Mouse (Mus musculus) ES-E14 (cell line): ENCODE measurements around the gene Hspb8.

Source experiments
- HCFC1 ChIP-seq: IDR thresholded peaks from 2 replicates; pipeline ENCODE4 v1.6.1; 2012; ENCODE audit warnings: low read length, inconsistent platforms, borderline replicate concordance; ENCODE audit not compliant: insufficient read depth
- MAFK ChIP-seq: IDR thresholded peaks from 2 replicates; pipeline ENCODE4 v1.6.1; 2014; ENCODE audit warnings: mild to moderate bottlenecking, low read depth, low read length, inconsistent platforms; ENCODE audit not compliant: insufficient read depth
- ZC3H11A ChIP-seq: IDR thresholded peaks from 2 replicates; pipeline ENCODE4 v1.6.1; 2012; ENCODE audit warnings: low read depth, mild to moderate bottlenecking, inconsistent platforms, low read length, borderline replicate concordance

DNA sequence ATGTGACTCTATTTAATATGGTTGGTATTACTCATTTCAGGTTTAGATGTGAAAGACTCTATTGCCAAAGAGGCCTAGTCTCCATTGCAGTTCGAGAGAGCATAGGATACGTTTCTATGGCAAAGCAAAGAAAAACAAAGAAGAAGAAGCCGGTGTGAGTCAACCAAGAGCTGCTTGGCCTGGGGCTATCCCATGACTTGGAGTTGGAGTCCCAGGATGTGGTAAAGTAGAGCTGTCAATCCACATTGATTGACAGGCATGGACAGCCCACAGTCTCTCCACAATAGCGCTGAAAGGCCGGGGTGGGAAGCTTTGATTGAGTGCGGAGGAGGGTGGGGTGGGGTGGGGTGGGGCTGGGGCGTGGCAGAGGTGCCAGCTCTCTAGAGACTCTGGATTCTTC, 10.2 kb upstream of the Hspb8 start:
- no peak for TF ChIP-seq ZC3H11A
- no peak for TF ChIP-seq MAFK
- TF ChIP-seq HCFC1 = no peak
